Mouse (Mus musculus) brain, embryonic 14.5 days (tissue): ENCODE measurements at regions not wholly inside any gene's neighbourhood (a gene's known extent, or its start where the extent isn't known, plus 50 kb on each side); places are given as distances from the start of the nearest gene placed in this dataset.

Experiments
- DNase-seq: peaks from one replicate; pipeline ENCODE4 v3.0.0-alpha.2; 2011; ENCODE audit warnings: low read depth
- CTCF ChIP-seq: fragments of 200-500 bp; IDR thresholded peaks from 2 replicates; pipeline ENCODE4 v1.5.1; 2012; ENCODE audit warnings: inconsistent platforms, mild to moderate bottlenecking, moderate library complexity, borderline replicate concordance; ENCODE audit not compliant: insufficient read depth, insufficient read length; ENCODE audit errors: extremely low read depth
- POLR2A ChIP-seq: fragments of 200-500 bp; IDR thresholded peaks from 2 replicates; pipeline ENCODE4 v1.6.1; 2012; ENCODE audit warnings: mild to moderate bottlenecking, inconsistent platforms, borderline replicate concordance; ENCODE audit not compliant: poor library complexity, insufficient read depth, insufficient read length, severe bottlenecking; ENCODE audit errors: extremely low read depth

DNA sequence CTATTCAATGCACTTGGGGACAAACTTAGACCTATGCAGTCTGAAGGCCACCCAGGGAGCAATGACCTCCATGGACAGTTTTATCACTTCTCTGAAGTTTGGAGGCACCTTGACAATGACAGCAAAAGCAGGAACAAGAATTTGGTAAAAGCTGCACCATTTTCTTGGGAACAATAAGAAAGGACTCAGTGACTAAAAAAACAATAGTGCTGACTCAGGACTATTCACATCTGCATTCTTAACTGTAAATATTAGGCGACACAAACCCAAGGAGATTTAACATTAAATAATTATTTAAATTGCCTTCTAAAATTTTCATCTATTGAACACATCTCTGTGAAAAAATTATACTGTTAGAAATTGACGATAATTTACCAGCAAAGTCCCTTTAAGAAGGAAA lies 356.2 kb downstream of the Nup35 start:
- no peak for DNase-seq
- TF ChIP-seq POLR2A (no peak), CTCF (no peak)

DNA sequence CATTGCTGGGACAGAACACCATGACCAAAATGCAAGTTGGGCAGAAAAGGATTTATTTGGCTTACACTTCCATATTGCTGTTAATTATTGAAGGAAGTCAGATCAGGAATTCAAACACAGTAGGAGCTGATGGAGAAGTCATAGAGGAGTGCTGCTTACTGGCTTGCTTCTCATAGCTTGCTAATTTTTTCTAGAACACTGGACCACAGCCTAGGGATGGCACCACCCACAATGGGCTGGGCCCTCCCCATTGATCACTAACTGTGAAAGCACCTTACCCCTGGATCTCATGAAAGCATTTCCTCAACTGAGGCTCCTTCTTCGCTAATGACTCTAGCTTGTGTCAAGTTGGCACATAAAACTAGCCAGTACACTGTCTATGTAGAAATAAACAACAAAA lies 381.3 kb downstream of the Nup35 start:
- no peak for DNase-seq
- TF ChIP-seq POLR2A (no peak), CTCF (no peak)

DNA sequence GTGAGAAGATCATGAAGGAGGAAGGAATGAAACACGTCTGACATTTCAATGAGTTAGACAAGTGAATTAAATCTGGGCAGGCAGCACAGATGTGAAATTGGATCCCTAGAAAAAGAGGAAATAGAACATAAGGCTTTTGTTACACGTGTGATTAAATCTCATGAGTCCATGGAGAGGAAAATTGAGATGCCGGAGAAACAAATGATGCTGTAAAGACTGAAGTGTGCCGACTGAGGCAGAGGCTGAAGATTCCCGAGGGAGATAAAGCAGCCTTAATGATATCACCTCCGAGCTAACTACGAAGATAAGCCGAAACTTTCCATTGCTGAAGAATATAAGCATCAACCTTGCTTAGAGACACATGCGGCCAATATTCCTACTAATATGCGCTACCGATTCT lies 390.0 kb downstream of the Nup35 start:
- DNase-seq = no peak
- TF ChIP-seq CTCF (no peak), POLR2A (no peak)

DNA sequence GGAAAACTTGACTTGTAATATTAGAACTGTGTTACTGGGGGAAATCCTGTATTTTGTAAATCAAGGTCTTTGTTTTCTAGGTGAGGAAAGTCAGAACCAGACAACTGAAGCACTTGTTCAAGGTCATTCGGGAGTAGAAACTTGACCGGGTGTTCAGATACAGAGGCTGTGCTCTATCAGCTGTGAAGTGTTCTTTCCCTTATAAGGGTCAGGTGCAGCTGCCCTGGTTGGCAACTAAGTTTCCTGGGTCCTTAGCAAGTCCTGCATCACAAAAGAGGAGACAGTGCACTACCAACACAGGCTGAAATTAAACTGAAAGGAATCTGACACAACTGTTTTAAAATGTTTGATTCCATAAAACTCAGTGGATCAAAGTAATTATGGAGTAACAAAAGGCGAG lies 406.6 kb downstream of the Nup35 start:
- TF ChIP-seq POLR2A (no peak), CTCF (no peak)
- no peak for DNase-seq
